Mouse (Mus musculus) heart, embryonic 12.5 days (tissue): Measurements from ENCODE around the gene Nectin4. TPM values are rescaled to one million over a fixed set of nuclear protein-coding genes. Genes with fewer than 3 reads are reported as not detected.
"Not testable (repeated sequence)": the region's sequence is repeated elsewhere in the genome, so short reads cannot be mapped to it uniquely, and the experiment has no call there.

Experiments
- ATAC-seq: fragments of 200-750 bp; cut with Nextera tagmentation; 2 replicates; pipeline ENCODE4 v1.8.0; 2017; ENCODE audit warnings: moderate TSS enrichment, moderate library complexity; ENCODE audit not compliant: insufficient number of reproducible peaks, low FRiP score
- H3K27ac ChIP-seq: fragments of 300-500 bp; sonication (generic); 2 replicates; pipeline ENCODE4 v1.5.1; 2016; ENCODE audit warnings: mild to moderate bottlenecking, moderate library complexity; ENCODE audit not compliant: poor library complexity, severe bottlenecking
- H3K27me3 ChIP-seq: fragments of 300-500 bp; sonication (generic); replicated peaks from 2 replicates; pipeline ENCODE4 v1.6.1; 2016; ENCODE audit warnings: mild to moderate bottlenecking, moderate library complexity
- H3K36me3 ChIP-seq: fragments of 300-500 bp; sonication (generic); 2 replicates; pipeline ENCODE4 v1.6.1; 2016; ENCODE audit warnings: mild to moderate bottlenecking, moderate library complexity
- H3K4me1 ChIP-seq: fragments of 300-500 bp; sonication (generic); replicated peaks from 2 replicates; pipeline ENCODE4 v1.6.1; 2016; ENCODE audit warnings: mild to moderate bottlenecking
- H3K4me2 ChIP-seq: fragments of 300-500 bp; sonication (generic); 2 replicates; pipeline ENCODE4 v1.6.1; 2016; ENCODE audit warnings: mild to moderate bottlenecking, moderate library complexity
- H3K4me3 ChIP-seq: fragments of 300-500 bp; sonication (generic); 2 replicates; pipeline ENCODE4 v1.5.1; 2016; ENCODE audit warnings: mild to moderate bottlenecking
- H3K9ac ChIP-seq: fragments of 300-500 bp; sonication (generic); 2 replicates; pipeline ENCODE4 v1.6.1; 2016; ENCODE audit warnings: mild to moderate bottlenecking, moderate library complexity
- H3K9me3 ChIP-seq: fragments of 300-500 bp; sonication (generic); replicated peaks from 2 replicates; pipeline ENCODE4 v1.6.1; 2016; ENCODE audit warnings: mild to moderate bottlenecking, moderate library complexity
- WGBS: fragments of 180-500 bp; shearing (Covaris S2); methylation state at CpG from one replicate; pipeline ENCODE4 v1.1.7; 2016; 5-methylcytosine and 5-hydroxymethylcytosine counted together
- polyA plus RNA-seq: library from polyadenylated mRNA; unstranded; fragments of >200 nt; fragmentation: Nextera tagmentation; extraction: Ambion mirVana; gene quantifications from 2 replicates; pipeline ENCODE4 v1.2.1, GENCODE M21; 2016

Nectin4 gene
- 0.17 and 0.52 TPM in 2 replicates for polyA plus RNA-seq

GRCm38 (mm10) chr1:171369845-171370556 lies at the start of gene Nectin4:
TSS of gene Nectin4 (plus strand) at chr1:171370099.
- no peaks in the 10 kb centered on the region for H3K36me3 ChIP-seq
- H3K4me2 ChIP-seq, result no peak within 1 kb of the TSS
- no peak within 1 kb of the TSS for H3K9ac ChIP-seq
- H3K4me3 ChIP-seq, result no peak within 1 kb of the TSS
- no peak within 1 kb of the TSS for H3K27ac ChIP-seq
- no peak for ATAC-seq
- no peaks in the 10 kb centered on the region for H3K9me3 ChIP-seq
- 36% methylated on average over 20 of the region's 20 CpGs for WGBS
- H3K4me1 ChIP-seq, result 0 out of 2 replicates have a peak, but pooled peaks cover 8% of the 10 kb centered on the region
- H3K27me3 ChIP-seq, result peaks cover 35% of the 10 kb centered on the region

GRCm38 (mm10) chr1:171320151-171320550 lies 49.7 kb upstream of the Nectin4 start:
- Histone ChIP-seq H3K4me3 (peak overlapping the region; percentile 37), H3K9me3 (peaks cover 6% of the 10 kb centered on the region; the same call in 1 of the 2 replicates), H3K36me3 (peaks cover 7% of the 10 kb centered on the region; the same call in 1 of the 2 replicates), H3K4me2 (peak overlapping the region; percentile 62), H3K4me1 (0 out of 2 replicates have a peak, but pooled peaks cover 4% of the 10 kb centered on the region), H3K27ac (no peak overlapping the region), H3K27me3 (no peaks in the 10 kb centered on the region), H3K9ac (peak overlapping the region; percentile 35; the same call in 1 of the 2 replicates)
- no peak for ATAC-seq
- WGBS, result 18% methylated on average over 5 of the region's 5 CpGs

GRCm38 (mm10) chr1:171321415-171321814 lies 48.5 kb upstream of the Nectin4 start:
- no peak overlapping the region for H3K4me2 ChIP-seq
- no peak overlapping the region for H3K27ac ChIP-seq
- H3K4me1 ChIP-seq, result peaks cover 7% of the 10 kb centered on the region; the same call in 1 of the 2 replicates
- no peak overlapping the region for H3K9ac ChIP-seq
- no peaks in the 10 kb centered on the region for H3K9me3 ChIP-seq
- no peaks in the 10 kb centered on the region for H3K27me3 ChIP-seq
- ATAC-seq, result no peak
- H3K4me3 ChIP-seq, result no peak overlapping the region
- peaks cover 11% of the 10 kb centered on the region; the same call in 1 of the 2 replicates for H3K36me3 ChIP-seq

GRCm38 (mm10) chr1:171322012-171322411 lies 47.9 kb upstream of the Nectin4 start:
- no peak overlapping the region for H3K27ac ChIP-seq
- 64% methylated on average over 1 of the region's 1 CpGs for WGBS
- ATAC-seq, result no peak

GRCm38 (mm10) chr1:171325571-171325970 lies 44.3 kb upstream of the Nectin4 start:
- Histone ChIP-seq H3K36me3 (peaks cover 11% of the 10 kb centered on the region; the same call in 1 of the 2 replicates), H3K4me3 (no peak overlapping the region), H3K4me2 (no peak overlapping the region), H3K9me3 (no peaks in the 10 kb centered on the region), H3K4me1 (peaks cover 18% of the 10 kb centered on the region), H3K27me3 (no peaks in the 10 kb centered on the region), H3K27ac (no peak overlapping the region), H3K9ac (no peak overlapping the region)
- no peak for ATAC-seq
- 78% methylated on average over 2 of the region's 2 CpGs for WGBS

More at GRCm38 (mm10) chr1:171322012-171322411, 47.9 kb upstream of the Nectin4 start:
- Histone ChIP-seq H3K36me3 (peaks cover 11% of the 10 kb centered on the region; the same call in 1 of the 2 replicates), H3K9me3 (no peaks in the 10 kb centered on the region), H3K9ac (0 out of 2 replicates have a peak overlapping the region, but pooled peaks have one; percentile 4), H3K4me3 (no peak overlapping the region), H3K4me1 (peaks cover 7% of the 10 kb centered on the region; the same call in 1 of the 2 replicates), H3K4me2 (no peak overlapping the region), H3K27me3 (no peaks in the 10 kb centered on the region)

- not testable (repeated sequence) for H3K4me2 ChIP-seq, H3K9me3 ChIP-seq, H3K27me3 ChIP-seq, H3K9ac ChIP-seq, H3K27ac ChIP-seq, H3K4me3 ChIP-seq, ATAC-seq
- peaks cover 11% of the 10 kb centered on the region; the same call in 1 of the 2 replicates for H3K36me3 ChIP-seq
- H3K4me1 ChIP-seq, result peaks cover 26% of the 10 kb centered on the region
- 88% methylated on average over 3 of the region's 4 CpGs for WGBS
Observed at GRCm38 (mm10) chr1:171326588-171326987, 43.3 kb upstream of the Nectin4 start.

- H3K9ac ChIP-seq, result peak overlapping the region; percentile 95
- peak overlapping the region; percentile 98 for H3K27ac ChIP-seq
- peaks cover 19% of the 10 kb centered on the region for H3K36me3 ChIP-seq
- no peaks in the 10 kb centered on the region for H3K9me3 ChIP-seq
- H3K27me3 ChIP-seq, result no peaks in the 10 kb centered on the region
- 27% methylated on average over 9 of the region's 9 CpGs for WGBS
- peaks cover 35% of the 10 kb centered on the region for H3K4me1 ChIP-seq
- peak overlapping the region; percentile 99 for H3K4me2 ChIP-seq
- peak overlapping the region; percentile 90 for H3K4me3 ChIP-seq
- ATAC-seq, result no peak
Observed at GRCm38 (mm10) chr1:171328244-171328643, 41.7 kb upstream of the Nectin4 start.

GRCm38 (mm10) chr1:171328839-171329432 lies 41.0 kb upstream of the Nectin4 start, which contains the start of gene Dedd:
TSS of gene Dedd (plus strand) at chr1:171329145.
- H3K4me2 ChIP-seq, result peak within 1 kb of the TSS; percentile 99
- peak; percentile 90 for ATAC-seq
- WGBS, result under 1% methylated on average over 48 of the region's 48 CpGs

GRCm38 (mm10) chr1:171329433-171330215 lies 40.3 kb upstream of the Nectin4 start:
- under 1% methylated on average over 57 of the region's 61 CpGs for WGBS
- peaks cover 40% of the 10 kb centered on the region for H3K4me1 ChIP-seq
- ATAC-seq, result peak; percentile 90

More at GRCm38 (mm10) chr1:171328839-171329432, 41.0 kb upstream of the Nectin4 start, which contains the start of gene Dedd:
- Histone ChIP-seq H3K9me3 (no peaks in the 10 kb centered on the region), H3K36me3 (peaks cover 19% of the 10 kb centered on the region), H3K27ac (peak within 1 kb of the TSS; percentile 98), H3K9ac (peak within 1 kb of the TSS; percentile 95), H3K27me3 (no peaks in the 10 kb centered on the region), H3K4me1 (peaks cover 40% of the 10 kb centered on the region), H3K4me3 (peak within 1 kb of the TSS; percentile 90)

GRCm38 (mm10) chr1:171330216-171330560 lies 39.7 kb upstream of the Nectin4 start:
- no peak for ATAC-seq
- Histone ChIP-seq H3K4me2 (peak overlapping the region; percentile 99), H3K4me3 (peak overlapping the region; percentile 90), H3K4me1 (peaks cover 40% of the 10 kb centered on the region), H3K27ac (peak overlapping the region; percentile 98), H3K9ac (peak overlapping the region; percentile 95), H3K9me3 (no peaks in the 10 kb centered on the region), H3K27me3 (no peaks in the 10 kb centered on the region), H3K36me3 (peaks cover 12% of the 10 kb centered on the region)
- WGBS, result under 1% methylated on average over 4 of the region's 4 CpGs

More at GRCm38 (mm10) chr1:171329433-171330215, 40.3 kb upstream of the Nectin4 start:
- Histone ChIP-seq H3K9me3 (no peaks in the 10 kb centered on the region), H3K27ac (peak overlapping the region; percentile 98), H3K9ac (peak overlapping the region; percentile 95), H3K4me2 (peak overlapping the region; percentile 99), H3K27me3 (no peaks in the 10 kb centered on the region), H3K4me3 (peak overlapping the region; percentile 90), H3K36me3 (peaks cover 17% of the 10 kb centered on the region)
